Mouse (Mus musculus) embryonic facial prominence, embryonic 11.5 days (tissue): ENCODE data around the gene Gm10577. TPM values are rescaled to one million over a fixed set of nuclear protein-coding genes. Genes with fewer than 3 reads are reported as not detected.

ENCODE experiments used
- ATAC-seq: fragments of 200-750 bp; cut with Nextera tagmentation; replicated peaks from 2 replicates; pipeline ENCODE4 v1.8.0; 2017; ENCODE audit warnings: low read depth; ENCODE audit not compliant: insufficient number of reproducible peaks, low FRiP score, low TSS enrichment
- DNase-seq: peaks from one replicate; pipeline ENCODE4 v3.0.0-alpha.2; 2015; ENCODE audit warnings: low spot score
- H3K27ac ChIP-seq: fragments of 300-500 bp; sonication (generic); replicated peaks from 2 replicates; pipeline ENCODE4 v1.5.1; 2014; ENCODE audit warnings: mild to moderate bottlenecking, low read depth, low read length, control low read depth
- H3K27me3 ChIP-seq: fragments of 300-500 bp; sonication (generic); 2 replicates; pipeline ENCODE4 v1.6.1; 2014; ENCODE audit warnings: mild to moderate bottlenecking, low read length, moderate library complexity, mixed read lengths; ENCODE audit not compliant: control insufficient read depth, insufficient read depth
- H3K36me3 ChIP-seq: fragments of 300-500 bp; sonication (generic); replicated peaks from 2 replicates; pipeline ENCODE4 v1.6.1; 2014; ENCODE audit warnings: low read depth, mild to moderate bottlenecking, low read length, moderate library complexity, mixed read lengths; ENCODE audit not compliant: control insufficient read depth, insufficient read depth
- H3K4me1 ChIP-seq: fragments of 300-500 bp; sonication (generic); 2 replicates; pipeline ENCODE4 v1.6.1; 2014; ENCODE audit warnings: low read length, mixed read lengths; ENCODE audit not compliant: control insufficient read depth, insufficient read depth
- H3K4me2 ChIP-seq: fragments of 300-500 bp; sonication (generic); 2 replicates; pipeline ENCODE4 v1.6.1; 2014; ENCODE audit warnings: low read depth, mild to moderate bottlenecking, control low read depth, low read length, moderate library complexity
- H3K4me3 ChIP-seq: fragments of 300-500 bp; sonication (generic); 2 replicates; pipeline ENCODE4 v1.5.1; 2014; ENCODE audit warnings: low read depth, low read length, control low read depth
- H3K9ac ChIP-seq: fragments of 300-500 bp; sonication (generic); replicated peaks from 2 replicates; pipeline ENCODE4 v1.6.1; 2014; ENCODE audit warnings: mild to moderate bottlenecking, control low read depth, low read length
- H3K9me3 ChIP-seq: fragments of 300-500 bp; sonication (generic); replicated peaks from 2 replicates; pipeline ENCODE4 v1.6.1; 2016; ENCODE audit warnings: mild to moderate bottlenecking, low read length, inconsistent platforms, mixed read lengths; ENCODE audit not compliant: control insufficient read depth
- WGBS: fragments of 180-500 bp; shearing (Covaris S2); extraction: QIAGEN DNeasy Blood & Tissue Kit; methylation state at CpG from one replicate; pipeline ENCODE4 v1.1.7; 2014; 5-methylcytosine and 5-hydroxymethylcytosine counted together
- polyA plus RNA-seq: library from polyadenylated mRNA; unstranded; fragments of >200 nt; fragmentation: Nextera tagmentation; extraction: Ambion mirVana; gene quantifications from 2 replicates; pipeline ENCODE4 v1.2.1, GENCODE M21; 2014

The Gm10577 gene
- polyA plus RNA-seq, 1 experiment from 2014 or later: not detected

GRCm38 (mm10) chr4:101037156-101037555, 16.7 kb upstream of the Gm10577 start:
- Histone ChIP-seq H3K27me3 (no peaks in the 10 kb centered on the region), H3K36me3 (no peaks in the 10 kb centered on the region), H3K9ac (no peak overlapping the region), H3K9me3 (no peaks in the 10 kb centered on the region), H3K4me1 (no peaks in the 10 kb centered on the region), H3K4me2 (no peak overlapping the region), H3K27ac (no peak overlapping the region), H3K4me3 (no peak overlapping the region)
- 59% methylated on average over 7 of the region's 7 CpGs for WGBS
- DNase-seq (no peak), ATAC-seq (no peak)

DNA sequence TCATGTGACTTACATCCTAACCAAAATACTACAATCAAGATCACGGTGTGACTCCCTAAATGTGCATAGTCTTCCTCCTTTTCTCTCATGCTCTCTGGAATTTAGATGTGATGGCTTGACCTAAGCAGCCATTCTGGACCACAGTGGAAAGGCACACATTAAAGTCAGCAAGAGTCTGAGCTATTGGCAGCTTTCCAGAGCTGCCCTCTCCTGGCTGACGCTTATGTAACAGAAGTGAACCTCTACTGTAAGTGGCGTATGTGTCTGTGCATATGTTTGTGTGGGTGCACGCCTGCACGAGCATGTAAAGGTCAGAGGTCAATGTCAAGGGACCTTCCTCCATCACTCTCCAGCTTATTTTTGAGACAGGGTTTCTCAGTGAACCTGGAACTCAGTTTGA, 14.6 kb upstream of the Gm10577 start:
- H3K4me1 ChIP-seq: no peaks in the 10 kb centered on the region
- DNase-seq: no peak
- H3K9me3 ChIP-seq: no peaks in the 10 kb centered on the region
- no peaks in the 10 kb centered on the region for H3K27me3 ChIP-seq
- no peak overlapping the region for H3K4me3 ChIP-seq
- ATAC-seq: no peak
- WGBS: 84% methylated on average over 5 of the region's 5 CpGs
- H3K27ac ChIP-seq: no peak overlapping the region
- no peaks in the 10 kb centered on the region for H3K36me3 ChIP-seq
- no peak overlapping the region for H3K9ac ChIP-seq
- H3K4me2 ChIP-seq: no peak overlapping the region

GRCm38 (mm10) chr4:101033047-101033446, 12.6 kb upstream of the Gm10577 start:
- H3K27ac ChIP-seq: no peak overlapping the region
- WGBS: 73% methylated on average over 3 of the region's 3 CpGs
- H3K4me2 ChIP-seq: no peak overlapping the region
- no peak overlapping the region for H3K4me3 ChIP-seq
- no peaks in the 10 kb centered on the region for H3K9me3 ChIP-seq
- H3K9ac ChIP-seq: no peak overlapping the region
- ATAC-seq (no peak), DNase-seq (no peak)
- no peaks in the 10 kb centered on the region for H3K36me3 ChIP-seq
- H3K27me3 ChIP-seq: no peaks in the 10 kb centered on the region
- no peaks in the 10 kb centered on the region for H3K4me1 ChIP-seq

DNA sequence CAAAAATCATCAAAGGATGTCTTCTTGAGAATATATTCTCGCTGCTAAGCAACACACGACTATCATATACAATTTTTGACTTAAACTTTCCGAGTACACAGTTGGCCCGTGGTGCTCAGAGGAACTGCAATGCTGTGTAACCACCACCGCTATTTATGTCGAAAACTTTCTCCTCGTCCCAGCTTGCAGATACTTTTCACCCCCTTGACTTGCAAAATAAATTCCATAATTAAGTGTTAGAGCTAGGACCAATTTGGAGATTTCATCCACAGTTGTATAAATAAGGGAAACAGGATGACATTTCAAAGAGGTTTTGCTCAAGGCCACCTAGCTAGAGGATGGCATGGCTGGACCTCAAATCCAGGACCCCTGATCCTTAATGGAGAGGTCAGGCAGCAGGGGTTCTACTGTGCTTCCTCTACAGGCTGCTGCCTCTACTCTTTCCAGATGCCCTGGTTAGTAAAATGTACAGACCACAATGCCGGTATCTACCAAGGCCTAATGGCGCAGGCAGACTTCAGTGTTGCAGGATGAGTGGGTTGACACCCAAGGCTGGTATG, 7.4 kb upstream of the Gm10577 start:
- Histone ChIP-seq H3K36me3 (no peaks in the 10 kb centered on the region), H3K27me3 (no peaks in the 10 kb centered on the region), H3K9ac (no peak overlapping the region), H3K27ac (no peak overlapping the region), H3K4me3 (no peak overlapping the region), H3K4me1 (no peaks in the 10 kb centered on the region), H3K9me3 (peaks cover 3% of the 10 kb centered on the region; the same call in 1 of the 2 replicates), H3K4me2 (no peak overlapping the region)
- WGBS: 80% methylated on average over 9 of the region's 9 CpGs
- DNase-seq (no peak), ATAC-seq (no peak)

GRCm38 (mm10) chr4:101026995-101027394, 6.5 kb upstream of the Gm10577 start:
- H3K27me3 ChIP-seq: no peaks in the 10 kb centered on the region
- H3K9me3 ChIP-seq: peaks cover 3% of the 10 kb centered on the region; the same call in 1 of the 2 replicates
- H3K9ac ChIP-seq: no peak overlapping the region
- 83% methylated on average over 2 of the region's 2 CpGs for WGBS
- DNase-seq: no peak
- no peak overlapping the region for H3K27ac ChIP-seq
- H3K4me1 ChIP-seq: no peaks in the 10 kb centered on the region
- H3K36me3 ChIP-seq: no peaks in the 10 kb centered on the region
- no peak for ATAC-seq
- no peak overlapping the region for H3K4me2 ChIP-seq
- H3K4me3 ChIP-seq: no peak overlapping the region

GRCm38 (mm10) chr4:101026566-101026965, 6.1 kb upstream of the Gm10577 start:
- H3K36me3 ChIP-seq: no peaks in the 10 kb centered on the region
- H3K4me3 ChIP-seq: no peak overlapping the region
- H3K4me1 ChIP-seq: no peaks in the 10 kb centered on the region
- peaks cover 3% of the 10 kb centered on the region; the same call in 1 of the 2 replicates for H3K9me3 ChIP-seq
- no peaks in the 10 kb centered on the region for H3K27me3 ChIP-seq
- DNase-seq: no peak
- H3K4me2 ChIP-seq: no peak overlapping the region
- no peak overlapping the region for H3K27ac ChIP-seq
- 63% methylated on average over 5 of the region's 5 CpGs for WGBS
- H3K9ac ChIP-seq: no peak overlapping the region
- no peak for ATAC-seq

GRCm38 (mm10) chr4:101017806-101018205, 2.7 kb downstream of the Gm10577 start:
- Histone ChIP-seq H3K4me3 (no peak overlapping the region), H3K9me3 (no peaks in the 10 kb centered on the region), H3K4me2 (no peak overlapping the region), H3K36me3 (no peaks in the 10 kb centered on the region), H3K9ac (no peak overlapping the region), H3K27me3 (no peaks in the 10 kb centered on the region), H3K27ac (no peak overlapping the region), H3K4me1 (no peaks in the 10 kb centered on the region)
- DNase-seq (no peak), ATAC-seq (no peak)
- 79% methylated on average over 4 of the region's 4 CpGs for WGBS

- Histone ChIP-seq H3K4me1 (no peaks in the 10 kb centered on the region), H3K4me2 (no peak overlapping the region), H3K9me3 (no peaks in the 10 kb centered on the region), H3K9ac (no peak overlapping the region), H3K36me3 (no peaks in the 10 kb centered on the region), H3K27ac (no peak overlapping the region), H3K27me3 (no peaks in the 10 kb centered on the region), H3K4me3 (no peak overlapping the region)
- DNase-seq (no peak), ATAC-seq (no peak)
- 85% methylated on average over 4 of the region's 4 CpGs for WGBS
These were observed 11.4 kb downstream of the Gm10577 start for GRCm38 (mm10) chr4:101009092-101009491.
